Mouse (Mus musculus): ENCODE results near the gene Sptbn1. TPM values are rescaled to one million over a fixed set of nuclear protein-coding genes. Genes with fewer than 3 reads are reported as not detected.

Gene Sptbn1
- polyA plus RNA-seq, 1 experiment from 2014 or later: 129 TPM

GRCm38 (mm10) chr11:30196368-30197070, 71.5 kb downstream of the Sptbn1 start:
- peak overlapping the region; percentile 41 for H3K9ac ChIP-seq (ENCODE audit: low read length)
- H3K4me1 ChIP-seq (replicated peaks; ENCODE audit: control insufficient read depth, insufficient read depth, low read length): peaks cover 33% of the 10 kb centered on the region
- H3K9me3 ChIP-seq (ENCODE audit: control insufficient read depth, low read length): no peaks in the 10 kb centered on the region
- ATAC-seq (replicated peaks; ENCODE audit: low FRiP score, low TSS enrichment, low read depth) (no peak), DNase-seq (ENCODE audit: low spot score) (no peak)
- H3K4me2 ChIP-seq (ENCODE audit: low read length): peak overlapping the region; percentile 67
- H3K4me3 ChIP-seq (ENCODE audit: low read depth, low read length): peak overlapping the region; percentile 51
- WGBS: 32% methylated on average over 4 of the region's 4 CpGs
- H3K27me3 ChIP-seq (replicated peaks; ENCODE audit: control insufficient read depth, insufficient read depth, low read length): no peaks in the 10 kb centered on the region
- peak overlapping the region; percentile 43 for H3K27ac ChIP-seq (ENCODE audit: low read depth)
- no peaks in the 10 kb centered on the region for H3K36me3 ChIP-seq (ENCODE audit: control insufficient read depth, insufficient read depth, low read length)

GRCm38 (mm10) chr11:30195756-30196155, 72.2 kb downstream of the Sptbn1 start:
- DNase-seq (ENCODE audit: low spot score) (no peak), ATAC-seq (replicated peaks; ENCODE audit: low FRiP score, low TSS enrichment, low read depth) (no peak)
- H3K4me3 ChIP-seq (ENCODE audit: low read depth, low read length): peak overlapping the region; percentile 51; the same call in 1 of the 2 replicates
- H3K9me3 ChIP-seq (ENCODE audit: control insufficient read depth, low read length): no peaks in the 10 kb centered on the region
- H3K4me2 ChIP-seq (ENCODE audit: low read length): peak overlapping the region; percentile 67
- H3K4me1 ChIP-seq (replicated peaks; ENCODE audit: control insufficient read depth, insufficient read depth, low read length): peaks cover 34% of the 10 kb centered on the region
- no peaks in the 10 kb centered on the region for H3K27me3 ChIP-seq (replicated peaks; ENCODE audit: control insufficient read depth, insufficient read depth, low read length)
- 66% methylated on average over 3 of the region's 3 CpGs for WGBS
- no peak overlapping the region for H3K9ac ChIP-seq (ENCODE audit: low read length)
- H3K27ac ChIP-seq (ENCODE audit: low read depth): peak overlapping the region; percentile 43; the same call in 1 of the 2 replicates
- H3K36me3 ChIP-seq (ENCODE audit: control insufficient read depth, insufficient read depth, low read length): no peaks in the 10 kb centered on the region

- Histone ChIP-seq H3K9me3 (ENCODE audit: control insufficient read depth, low read length) (no peaks in the 10 kb centered on the region), H3K4me2 (ENCODE audit: low read length) (peak overlapping the region; percentile 67), H3K36me3 (ENCODE audit: control insufficient read depth, insufficient read depth, low read length) (no peaks in the 10 kb centered on the region), H3K27me3 (replicated peaks; ENCODE audit: control insufficient read depth, insufficient read depth, low read length) (no peaks in the 10 kb centered on the region), H3K4me3 (ENCODE audit: low read depth, low read length) (no peak overlapping the region), H3K4me1 (replicated peaks; ENCODE audit: control insufficient read depth, insufficient read depth, low read length) (peaks cover 36% of the 10 kb centered on the region), H3K27ac (ENCODE audit: low read depth) (no peak overlapping the region), H3K9ac (ENCODE audit: low read length) (no peak overlapping the region)
- WGBS: 36% methylated on average over 1 of the region's 1 CpGs
- ATAC-seq (replicated peaks; ENCODE audit: low FRiP score, low TSS enrichment, low read depth) (no peak), DNase-seq (ENCODE audit: low spot score) (no peak)
Measured at GRCm38 (mm10) chr11:30194800-30195199, 73.2 kb downstream of the Sptbn1 start.

GRCm38 (mm10) chr11:30190959-30191358, 77.0 kb downstream of the Sptbn1 start:
- ATAC-seq (replicated peaks; ENCODE audit: low FRiP score, low TSS enrichment, low read depth) (peak; percentile 79), DNase-seq (ENCODE audit: low spot score) (no peak)
- 72% methylated on average over 4 of the region's 4 CpGs for WGBS
- Histone ChIP-seq H3K9me3 (ENCODE audit: control insufficient read depth, low read length) (no peaks in the 10 kb centered on the region), H3K27ac (ENCODE audit: low read depth) (no peak overlapping the region), H3K27me3 (replicated peaks; ENCODE audit: control insufficient read depth, insufficient read depth, low read length) (no peaks in the 10 kb centered on the region), H3K4me3 (ENCODE audit: low read depth, low read length) (no peak overlapping the region), H3K4me2 (ENCODE audit: low read length) (peak overlapping the region; percentile 18; the same call in 1 of the 2 replicates), H3K9ac (ENCODE audit: low read length) (no peak overlapping the region), H3K36me3 (ENCODE audit: control insufficient read depth, insufficient read depth, low read length) (no peaks in the 10 kb centered on the region), H3K4me1 (replicated peaks; ENCODE audit: control insufficient read depth, insufficient read depth, low read length) (peaks cover 24% of the 10 kb centered on the region)

- WGBS: 93% methylated on average over 3 of the region's 3 CpGs
- H3K9ac ChIP-seq (ENCODE audit: low read length): no peak overlapping the region
- no peak overlapping the region for H3K4me3 ChIP-seq (ENCODE audit: low read depth, low read length)
- no peaks in the 10 kb centered on the region for H3K27me3 ChIP-seq (replicated peaks; ENCODE audit: control insufficient read depth, insufficient read depth, low read length)
- no peak overlapping the region for H3K27ac ChIP-seq (ENCODE audit: low read depth)
- H3K9me3 ChIP-seq (ENCODE audit: control insufficient read depth, low read length): no peaks in the 10 kb centered on the region
- peaks cover 22% of the 10 kb centered on the region for H3K4me1 ChIP-seq (replicated peaks; ENCODE audit: control insufficient read depth, insufficient read depth, low read length)
- H3K36me3 ChIP-seq (ENCODE audit: control insufficient read depth, insufficient read depth, low read length): no peaks in the 10 kb centered on the region
- H3K4me2 ChIP-seq (ENCODE audit: low read length): no peak overlapping the region
- DNase-seq (ENCODE audit: low spot score) (no peak), ATAC-seq (replicated peaks; ENCODE audit: low FRiP score, low TSS enrichment, low read depth) (no peak)
Measured at GRCm38 (mm10) chr11:30190119-30190518, 77.9 kb downstream of the Sptbn1 start.

GRCm38 (mm10) chr11:30186902-30187470, 81.0 kb downstream of the Sptbn1 start:
- no peak overlapping the region for H3K9ac ChIP-seq (ENCODE audit: low read length)
- H3K4me2 ChIP-seq (ENCODE audit: low read length): no peak overlapping the region
- ATAC-seq (replicated peaks; ENCODE audit: low FRiP score, low TSS enrichment, low read depth) (no peak), DNase-seq (ENCODE audit: low spot score) (no peak)
- no peaks in the 10 kb centered on the region for H3K9me3 ChIP-seq (ENCODE audit: control insufficient read depth, low read length)
- H3K27me3 ChIP-seq (replicated peaks; ENCODE audit: control insufficient read depth, insufficient read depth, low read length): no peaks in the 10 kb centered on the region
- no peaks in the 10 kb centered on the region for H3K36me3 ChIP-seq (ENCODE audit: control insufficient read depth, insufficient read depth, low read length)
- H3K27ac ChIP-seq (ENCODE audit: low read depth): no peak overlapping the region
- no peak overlapping the region for H3K4me3 ChIP-seq (ENCODE audit: low read depth, low read length)
- H3K4me1 ChIP-seq (replicated peaks; ENCODE audit: control insufficient read depth, insufficient read depth, low read length): peaks cover 16% of the 10 kb centered on the region
- WGBS: 79% methylated on average over 4 of the region's 4 CpGs

GRCm38 (mm10) chr11:30184527-30184926, 83.4 kb downstream of the Sptbn1 start:
- peaks cover 8% of the 10 kb centered on the region; the same call in 1 of the 2 replicates for H3K4me1 ChIP-seq (replicated peaks; ENCODE audit: control insufficient read depth, insufficient read depth, low read length)
- H3K9ac ChIP-seq (ENCODE audit: low read length): no peak overlapping the region
- H3K4me3 ChIP-seq (ENCODE audit: low read depth, low read length): no peak overlapping the region
- 56% methylated on average over 2 of the region's 2 CpGs for WGBS
- no peaks in the 10 kb centered on the region for H3K27me3 ChIP-seq (replicated peaks; ENCODE audit: control insufficient read depth, insufficient read depth, low read length)
- H3K36me3 ChIP-seq (ENCODE audit: control insufficient read depth, insufficient read depth, low read length): no peaks in the 10 kb centered on the region
- no peak for DNase-seq (ENCODE audit: low spot score)
- no peak overlapping the region for H3K27ac ChIP-seq (ENCODE audit: low read depth)
- ATAC-seq (replicated peaks; ENCODE audit: low FRiP score, low TSS enrichment, low read depth): no peak
- no peaks in the 10 kb centered on the region for H3K9me3 ChIP-seq (ENCODE audit: control insufficient read depth, low read length)
- no peak overlapping the region for H3K4me2 ChIP-seq (ENCODE audit: low read length)

GRCm38 (mm10) chr11:30182716-30183411, 85.1 kb downstream of the Sptbn1 start:
- no peaks in the 10 kb centered on the region for H3K27me3 ChIP-seq (replicated peaks; ENCODE audit: control insufficient read depth, insufficient read depth, low read length)
- 73% methylated on average over 8 of the region's 8 CpGs for WGBS
- H3K4me3 ChIP-seq (ENCODE audit: low read depth, low read length): no peak overlapping the region
- ATAC-seq (replicated peaks; ENCODE audit: low FRiP score, low TSS enrichment, low read depth): no peak
- no peak overlapping the region for H3K9ac ChIP-seq (ENCODE audit: low read length)
- no peaks in the 10 kb centered on the region for H3K9me3 ChIP-seq (ENCODE audit: control insufficient read depth, low read length)
- peaks cover 8% of the 10 kb centered on the region; the same call in 1 of the 2 replicates for H3K4me1 ChIP-seq (replicated peaks; ENCODE audit: control insufficient read depth, insufficient read depth, low read length)
- DNase-seq (ENCODE audit: low spot score): no peak
- H3K27ac ChIP-seq (ENCODE audit: low read depth): no peak overlapping the region
- no peaks in the 10 kb centered on the region for H3K36me3 ChIP-seq (ENCODE audit: control insufficient read depth, insufficient read depth, low read length)
- H3K4me2 ChIP-seq (ENCODE audit: low read length): no peak overlapping the region

Data from intestine, embryonic 14.5 days (tissue).